Mouse (Mus musculus): ENCODE measurements at regions not wholly inside any gene's neighbourhood (a gene's known extent, or its start where the extent isn't known, plus 50 kb on each side); places are given as distances from the start of the nearest gene placed in this dataset.

DNA sequence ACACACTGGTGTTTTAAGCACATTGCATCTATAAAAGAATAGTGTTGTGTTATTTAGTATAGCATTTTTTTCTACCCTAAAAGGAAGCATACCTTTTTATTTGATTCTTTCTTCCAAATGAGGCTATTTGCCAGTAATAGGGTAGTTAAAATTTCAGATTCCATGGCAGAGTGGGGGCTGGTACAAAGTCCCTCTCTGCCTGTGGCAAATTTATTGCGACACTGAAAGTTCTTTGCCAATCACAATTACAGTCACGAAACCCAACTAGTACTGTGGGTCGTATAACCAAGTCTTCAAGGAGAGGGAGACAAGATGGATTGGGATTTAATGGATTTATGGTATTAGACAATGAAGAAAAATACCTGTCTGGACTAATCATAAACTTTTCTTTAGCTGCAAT is 51.9 kb upstream of the Esrrg start:
- 92% methylated on average over 3 of the region's 3 CpGs for WGBS
- Histone ChIP-seq H3K9me3 (ENCODE audit: control insufficient read depth, low read length) (no peaks in the 10 kb centered on the region), H3K4me3 (replicated peaks; ENCODE audit: low read length) (no peak overlapping the region), H3K9ac (no peak overlapping the region), H3K4me1 (replicated peaks; ENCODE audit: control insufficient read depth, insufficient read depth, low read length) (no peaks in the 10 kb centered on the region), H3K27ac (no peak overlapping the region), H3K4me2 (replicated peaks) (no peak overlapping the region), H3K36me3 (replicated peaks; ENCODE audit: control insufficient read depth, insufficient read depth) (no peaks in the 10 kb centered on the region), H3K27me3 (ENCODE audit: control insufficient read depth, insufficient read depth, low read length) (no peaks in the 10 kb centered on the region)
- ATAC-seq (ENCODE audit: low FRiP score) (no peak), DNase-seq (ENCODE audit: low spot score) (no peak)

All from hindbrain, embryonic 14.5 days (tissue).